Mouse (Mus musculus) thymus, adult 2 months (tissue): Measurements from ENCODE around the gene Hist1h4f. TPM values are rescaled to one million over a fixed set of nuclear protein-coding genes. Genes with fewer than 3 reads are reported as not detected.
A peak's percentile ranks its signal among the peaks of the same experiment; 100 is the strongest.
"Not testable (repeated sequence)": the region's sequence is repeated elsewhere in the genome, so short reads cannot be mapped to it uniquely, and the experiment has no call there.

ENCODE experiments used
- DNase-seq: peaks from one replicate; pipeline ENCODE4 v3.0.0; 2021
- H3K27ac ChIP-seq: fragments of 200-500 bp; 2 replicates; pipeline ENCODE4 v1.5.1; 2012; ENCODE audit warnings: low read length, control low read depth; ENCODE audit not compliant: control insufficient read depth, insufficient read depth
- H3K27me3 ChIP-seq: fragments of 200-500 bp; 2 replicates; pipeline ENCODE4 v1.6.1; 2012; ENCODE audit warnings: mild to moderate bottlenecking, low read length, moderate library complexity, mixed read lengths; ENCODE audit not compliant: control insufficient read depth, insufficient read depth
- H3K36me3 ChIP-seq: fragments of 200-500 bp; 2 replicates; pipeline ENCODE4 v1.6.1; 2012; ENCODE audit warnings: mild to moderate bottlenecking, low read length, moderate library complexity; ENCODE audit not compliant: control insufficient read depth, insufficient read depth
- H3K4me1 ChIP-seq: fragments of 200-500 bp; replicated peaks from 2 replicates; pipeline ENCODE4 v1.6.1; 2012; ENCODE audit warnings: low read length; ENCODE audit not compliant: control insufficient read depth, insufficient read depth
- H3K4me3 ChIP-seq: fragments of 200-500 bp; 2 replicates; pipeline ENCODE4 v1.5.1; 2012; ENCODE audit warnings: mild to moderate bottlenecking, low read length, control low read depth, moderate library complexity; ENCODE audit not compliant: control insufficient read depth, insufficient read depth
- CTCF ChIP-seq: fragments of 200-500 bp; IDR thresholded peaks from 2 replicates; pipeline ENCODE4 v1.5.1; 2012; ENCODE audit warnings: mild to moderate bottlenecking, control low read depth, low read length, moderate library complexity, borderline replicate concordance; ENCODE audit not compliant: control insufficient read depth, poor library complexity, insufficient read depth; ENCODE audit errors: extremely low read depth
- POLR2A ChIP-seq: fragments of 200-500 bp; IDR thresholded peaks from 2 replicates; pipeline ENCODE4 v1.6.1; 2012; ENCODE audit warnings: mild to moderate bottlenecking, low read length, control low read depth, moderate library complexity; ENCODE audit not compliant: control insufficient read depth, poor library complexity, insufficient read depth; ENCODE audit errors: extremely low read depth
- WGBS: fragments of 180-500 bp; shearing (Covaris S2); methylation state at CpG from one replicate; pipeline ENCODE4 v1.1.7; 2018; 5-methylcytosine and 5-hydroxymethylcytosine counted together
- polyA plus RNA-seq: library from polyadenylated mRNA; depleted of rRNA; stranded (reverse); fragments of >200 nt; gene quantifications from 2 replicates; pipeline ENCODE4 v1.2.3, GENCODE M21; 2012

Hist1h4f gene
- polyA plus RNA-seq, 1 experiment = 208 TPM

DNA sequence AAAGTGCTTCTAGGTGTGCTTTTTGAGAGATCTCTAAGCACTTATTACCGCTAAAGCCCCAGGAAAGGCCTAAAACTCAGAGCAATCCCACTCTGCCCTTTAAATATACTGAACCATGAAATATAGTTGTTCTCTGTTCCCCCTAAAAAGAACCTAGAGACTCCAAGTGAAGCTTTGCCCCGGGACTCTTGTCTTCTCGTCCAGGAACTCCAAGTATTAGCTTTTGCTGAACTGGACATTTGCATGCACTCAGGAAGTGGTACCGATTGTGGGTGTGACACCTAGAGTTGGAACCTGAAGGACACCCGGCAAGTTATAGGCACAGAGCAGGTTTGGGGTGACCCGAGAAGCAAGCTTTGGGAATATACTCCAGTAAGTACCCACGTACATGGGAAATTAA, 39.8 kb upstream of the Hist1h4f start:
- no peak for DNase-seq
- Histone ChIP-seq H3K4me3 (no peak overlapping the region), H3K4me1 (peaks cover 5% of the 10 kb centered on the region), H3K36me3 (no peaks in the 10 kb centered on the region), H3K27me3 (no peaks in the 10 kb centered on the region), H3K27ac (no peak overlapping the region)
- WGBS = 96% methylated on average over 7 of the region's 7 CpGs
- TF ChIP-seq CTCF = no peak
- no peak for TF ChIP-seq POLR2A

DNA sequence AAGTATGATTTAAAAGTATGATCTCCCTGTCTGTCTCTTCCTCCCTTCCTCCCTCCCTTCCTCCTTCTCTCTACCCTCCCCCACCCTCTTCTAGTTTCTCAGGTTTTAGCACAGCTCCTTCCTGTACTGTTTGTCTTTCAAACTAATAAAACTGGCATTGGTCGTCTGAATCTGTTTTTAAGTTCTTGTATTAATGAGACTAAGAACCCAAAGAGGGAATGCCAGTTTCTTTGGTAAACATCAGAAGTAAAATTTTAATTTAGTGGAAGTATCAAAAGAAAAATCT, 35.4 kb upstream of the Hist1h4f start:
- Histone ChIP-seq H3K4me1 (peaks cover 8% of the 10 kb centered on the region), H3K36me3 (no peaks in the 10 kb centered on the region), H3K27ac (peak overlapping the region; percentile 42; the same call in 1 of the 2 replicates), H3K27me3 (no peaks in the 10 kb centered on the region), H3K4me3 (no peak overlapping the region)
- DNase-seq = no peak
- TF ChIP-seq CTCF (no peak), POLR2A (no peak)
- 4% methylated on average over 1 of the region's 1 CpGs for WGBS

- no peaks in the 10 kb centered on the region for H3K36me3 ChIP-seq
- H3K4me3 ChIP-seq = 0 out of 2 replicates have a peak overlapping the region, but pooled peaks have one; percentile 5
- no peak for TF ChIP-seq POLR2A
- DNase-seq = no peak
- peak overlapping the region; percentile 42 for H3K27ac ChIP-seq
- WGBS = 4% methylated on average over 22 of the region's 22 CpGs
- peaks cover 11% of the 10 kb centered on the region for H3K4me1 ChIP-seq
- H3K27me3 ChIP-seq = no peaks in the 10 kb centered on the region
Measured at GRCm38 (mm10) chr13:23586099-23586939, 34.9 kb upstream of the Hist1h4f start.

GRCm38 (mm10) chr13:23585442-23586098, 34.1 kb upstream of the Hist1h4f start:
- not testable (repeated sequence) for H3K36me3 ChIP-seq, H3K27me3 ChIP-seq
- Histone ChIP-seq H3K4me1 (peaks cover 11% of the 10 kb centered on the region), H3K4me3 (peak overlapping the region; percentile 62), H3K27ac (peak overlapping the region; percentile 99)
- WGBS = under 1% methylated on average over 34 of the region's 36 CpGs
- peak; percentile 75 for DNase-seq
- TF ChIP-seq POLR2A = peak; percentile 86

DNA sequence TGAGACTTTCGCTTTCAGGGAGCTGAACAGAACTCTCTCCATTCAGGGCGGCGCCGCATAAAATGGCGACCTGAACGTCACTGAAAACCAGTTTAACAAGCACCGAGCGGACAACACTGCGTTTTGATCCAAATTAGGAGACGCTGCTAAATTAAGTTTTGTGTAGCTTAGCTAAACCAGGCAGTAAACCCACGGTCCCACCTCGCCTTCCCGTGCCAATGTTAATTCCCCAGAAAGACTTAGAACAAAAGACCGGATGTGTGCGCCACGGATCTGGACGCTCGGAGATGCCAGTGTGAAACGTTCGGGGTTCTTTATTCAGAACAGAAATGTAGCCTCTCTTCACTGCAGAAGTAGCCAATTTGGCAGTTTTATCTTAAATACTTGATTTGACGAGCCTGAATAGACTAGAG, 33.6 kb upstream of the Hist1h4f start:
- peak; percentile 71 for DNase-seq
- H3K36me3 ChIP-seq = no peaks in the 10 kb centered on the region
- peak overlapping the region; percentile 62 for H3K4me3 ChIP-seq
- peaks cover 11% of the 10 kb centered on the region for H3K4me1 ChIP-seq
- 0% methylated on average over 21 of the region's 21 CpGs for WGBS
- peak overlapping the region; percentile 99 for H3K27ac ChIP-seq
- TF ChIP-seq POLR2A (no peak), CTCF (no peak)
- H3K27me3 ChIP-seq = no peaks in the 10 kb centered on the region

DNA sequence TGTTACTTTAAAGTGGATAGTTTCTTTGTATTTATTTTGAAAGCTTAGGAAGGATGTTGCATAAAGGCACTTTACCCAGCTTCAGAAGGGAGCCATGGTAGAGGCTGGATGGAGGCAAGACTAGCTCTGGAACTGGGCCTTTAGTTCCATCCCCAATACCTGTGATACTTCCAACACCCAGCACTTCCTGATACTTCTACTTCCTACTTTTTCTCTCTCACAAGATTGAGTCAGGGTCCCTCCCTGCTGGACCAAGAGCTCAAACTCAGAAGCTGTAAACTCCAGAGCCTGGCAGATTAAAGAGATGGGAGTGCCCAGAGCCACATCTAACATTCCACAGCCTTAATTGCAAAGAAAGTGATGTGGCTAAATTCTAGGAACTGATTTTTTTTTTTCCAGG, 32.9 kb upstream of the Hist1h4f start:
- H3K4me3 ChIP-seq = no peak overlapping the region
- H3K36me3 ChIP-seq = no peaks in the 10 kb centered on the region
- DNase-seq = no peak
- H3K4me1 ChIP-seq = peaks cover 11% of the 10 kb centered on the region
- peak overlapping the region; percentile 99 for H3K27ac ChIP-seq
- no peaks in the 10 kb centered on the region for H3K27me3 ChIP-seq
- TF ChIP-seq CTCF (no peak), POLR2A (no peak)

- H3K27ac ChIP-seq = peak overlapping the region; percentile 75
- TF ChIP-seq POLR2A (no peak), CTCF (no peak)
- no peak for DNase-seq
- H3K27me3 ChIP-seq = no peaks in the 10 kb centered on the region
- H3K4me3 ChIP-seq = no peak overlapping the region
- peaks cover 11% of the 10 kb centered on the region for H3K4me1 ChIP-seq
- H3K36me3 ChIP-seq = no peaks in the 10 kb centered on the region
Measured at GRCm38 (mm10) chr13:23583387-23584068, 32.1 kb upstream of the Hist1h4f start.
